Mouse (Mus musculus): ENCODE measurements around the gene Pea15a.
A peak's percentile ranks its signal among the peaks of the same experiment; 100 is the strongest.

Pea15a gene

DNA sequence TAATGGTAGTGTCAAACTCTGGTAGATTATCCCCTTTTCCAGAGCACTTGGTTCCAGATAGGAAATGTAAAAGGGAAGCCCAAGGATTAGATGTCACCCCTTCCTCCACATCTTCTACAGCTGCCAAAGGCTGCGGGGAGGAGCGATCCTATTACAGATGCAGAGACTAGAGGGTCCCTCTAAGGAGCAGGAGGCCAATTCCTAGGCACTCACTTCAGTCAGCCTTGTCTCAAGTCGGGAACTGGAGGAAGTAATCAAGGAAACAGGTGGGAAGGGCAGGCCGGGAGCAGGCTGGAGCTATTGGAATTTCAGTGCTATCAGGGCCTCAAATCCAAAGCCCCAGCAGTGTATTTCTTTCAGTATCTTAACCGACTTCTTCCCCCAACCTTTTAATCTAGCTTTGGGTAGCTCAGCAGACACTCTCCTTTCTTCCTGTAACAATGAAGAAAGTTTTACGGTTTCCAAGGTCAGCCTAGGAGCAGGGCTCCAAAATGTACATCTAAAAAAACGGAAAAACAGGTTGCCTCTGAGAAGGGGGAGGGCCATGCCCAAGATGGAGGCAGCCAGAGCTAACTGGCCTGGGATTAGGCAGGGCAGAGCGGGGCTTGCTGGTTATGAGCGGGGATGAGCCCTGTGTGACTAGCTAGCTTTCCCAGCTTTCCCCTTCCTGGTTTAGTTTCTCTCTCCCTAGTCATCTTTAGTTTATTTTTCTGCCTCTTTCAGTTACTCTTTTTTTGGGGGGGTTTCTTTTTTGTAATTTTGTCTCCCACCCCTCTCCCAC is 2.4 kb downstream of the Pea15a start:
- no peak for DNase-seq

DNA sequence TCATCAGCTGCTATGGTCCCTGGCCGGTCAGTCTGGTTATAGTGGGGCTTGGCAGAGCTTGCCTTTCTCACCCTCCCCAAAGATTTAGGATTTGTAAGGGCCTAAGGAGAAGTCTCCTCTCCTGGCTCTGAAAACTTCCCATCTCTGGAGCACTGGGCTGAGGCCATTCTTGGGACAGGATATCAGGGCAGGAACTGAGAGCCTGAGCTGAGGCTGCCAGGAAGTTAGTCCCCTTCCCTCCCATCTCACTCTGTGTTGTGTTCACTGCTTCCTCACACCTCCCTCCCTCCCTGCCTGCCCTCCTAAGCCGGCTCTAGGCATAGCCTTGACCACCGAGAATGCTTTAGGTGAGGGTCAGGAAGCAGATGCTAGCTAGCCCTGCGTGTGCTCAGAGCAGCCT is 3.0 kb downstream of the Pea15a start:
- DNase-seq, result no peak

DNA sequence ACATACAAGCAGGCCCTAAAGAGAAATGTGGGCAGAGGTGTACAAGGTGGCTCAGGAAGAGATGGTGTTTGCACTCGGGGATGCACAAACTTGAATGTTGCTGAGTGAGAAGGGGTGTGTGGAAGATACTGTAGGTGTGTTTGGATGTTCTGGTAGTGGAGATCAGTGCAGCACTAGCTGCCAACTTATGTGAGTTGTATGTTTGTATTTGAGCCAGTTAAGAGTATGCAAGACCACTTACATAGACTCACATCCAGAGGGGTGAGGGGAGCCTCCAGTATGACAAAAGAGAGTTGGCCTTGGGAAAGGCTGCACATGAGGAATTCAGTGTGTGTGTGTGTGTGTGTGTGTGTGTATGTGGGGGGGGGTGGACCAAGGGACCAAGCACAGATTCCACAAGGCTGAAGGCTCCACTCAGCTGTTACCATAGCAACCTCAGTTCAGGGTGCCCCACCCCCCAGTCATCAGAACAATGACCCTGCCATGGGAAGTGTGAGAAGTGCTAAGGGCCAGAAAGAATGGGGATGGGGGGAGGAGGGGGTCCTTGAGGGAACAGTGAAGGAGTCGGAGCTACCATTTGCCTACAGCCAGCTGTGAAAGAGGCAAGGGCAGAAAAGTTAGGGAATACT is 3.6 kb downstream of the Pea15a start:
- DNase-seq, result no peak

DNA sequence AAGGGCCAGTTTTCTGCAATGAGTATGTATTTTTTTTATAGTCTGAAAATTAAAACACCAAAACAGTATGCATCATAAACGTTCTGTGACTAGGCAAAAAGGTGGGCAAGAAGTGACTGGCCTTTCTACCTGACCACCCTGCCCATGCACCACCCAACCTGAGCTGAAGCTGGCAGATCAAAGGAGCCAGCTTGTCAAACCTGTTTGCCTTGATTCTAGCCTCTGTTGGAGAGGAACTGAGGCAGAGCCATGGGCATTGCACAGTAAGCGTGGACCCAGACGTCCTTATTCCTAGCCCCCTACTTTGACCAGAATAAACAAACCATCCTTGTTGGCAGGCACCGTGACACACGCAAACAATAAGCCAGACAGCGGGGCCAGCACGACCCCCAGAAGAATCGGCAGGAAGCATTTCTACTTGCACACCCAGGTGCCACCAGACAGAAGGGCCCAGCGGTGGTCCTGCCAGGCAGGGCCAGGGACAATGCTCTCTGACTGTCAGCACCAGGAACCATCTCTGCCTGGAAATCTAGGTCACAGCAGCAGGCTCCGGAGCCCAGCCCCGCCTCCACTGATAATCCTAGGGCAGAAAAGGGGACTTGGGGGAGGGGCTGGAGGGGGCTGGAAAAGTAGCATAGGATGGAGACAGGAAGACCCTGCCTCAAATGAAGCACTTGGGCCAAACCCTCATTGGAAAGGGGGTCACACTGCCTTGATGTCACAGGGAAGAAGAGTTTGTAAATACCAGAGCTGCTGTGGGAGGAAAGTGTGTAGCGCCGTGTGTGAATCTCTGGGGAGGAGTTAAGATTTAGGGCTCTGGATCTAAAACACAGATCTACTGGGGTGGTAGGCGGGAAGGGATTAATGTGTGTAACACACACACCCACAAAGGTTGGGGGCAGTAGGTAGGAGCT is 4.4 kb downstream of the Pea15a start:
- DNase-seq, result no peak

DNA sequence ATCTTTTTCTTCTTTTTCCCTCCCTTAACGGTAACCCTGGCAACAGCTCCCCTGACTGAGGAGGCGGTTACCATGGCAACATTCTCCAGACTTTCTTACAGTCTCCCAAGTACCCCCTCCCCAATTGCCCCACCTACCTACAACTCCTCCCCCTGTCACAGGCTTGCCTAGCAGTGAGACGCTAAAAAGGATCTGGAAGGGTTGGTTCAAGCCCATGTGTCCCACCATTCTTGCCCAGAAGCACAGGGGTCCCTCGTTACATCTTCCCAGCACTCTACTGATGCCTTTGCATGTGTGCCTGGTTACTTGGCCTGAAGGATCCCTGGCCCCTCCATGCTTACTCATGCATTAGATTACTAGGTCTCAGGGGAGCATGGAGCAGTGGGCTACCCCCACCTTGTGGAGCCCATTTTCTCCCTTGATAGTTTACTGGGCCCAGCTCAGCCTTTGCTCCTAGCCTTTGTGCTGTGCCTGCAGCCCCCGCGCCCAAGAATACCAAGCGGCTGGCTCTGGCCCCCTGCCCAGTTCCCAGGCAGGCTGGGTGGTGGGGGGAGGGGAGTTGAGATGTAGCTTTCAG is 5.6 kb downstream of the Pea15a start:
- peak; percentile 73 for DNase-seq

DNA sequence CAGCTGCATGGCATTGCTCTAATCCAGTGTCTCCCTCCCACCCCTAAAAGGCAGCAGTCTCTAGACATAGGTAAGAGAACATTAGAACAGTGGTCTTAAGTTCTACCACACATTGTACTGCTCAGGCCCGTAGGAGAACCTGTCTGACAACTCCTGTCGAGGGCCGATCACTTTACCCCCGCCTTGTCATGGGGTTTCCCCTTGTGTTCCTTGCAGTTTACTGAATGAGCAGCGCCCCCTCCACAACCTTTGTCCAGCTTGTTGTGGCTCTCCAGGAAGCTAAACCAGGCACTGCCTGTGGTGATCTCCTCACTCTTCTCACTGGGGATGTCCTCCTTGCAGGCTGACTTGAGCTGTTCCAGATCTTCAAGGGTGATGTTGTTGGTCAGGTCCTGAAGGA is 6.4 kb downstream of the Pea15a start:
- no peak for DNase-seq

DNA sequence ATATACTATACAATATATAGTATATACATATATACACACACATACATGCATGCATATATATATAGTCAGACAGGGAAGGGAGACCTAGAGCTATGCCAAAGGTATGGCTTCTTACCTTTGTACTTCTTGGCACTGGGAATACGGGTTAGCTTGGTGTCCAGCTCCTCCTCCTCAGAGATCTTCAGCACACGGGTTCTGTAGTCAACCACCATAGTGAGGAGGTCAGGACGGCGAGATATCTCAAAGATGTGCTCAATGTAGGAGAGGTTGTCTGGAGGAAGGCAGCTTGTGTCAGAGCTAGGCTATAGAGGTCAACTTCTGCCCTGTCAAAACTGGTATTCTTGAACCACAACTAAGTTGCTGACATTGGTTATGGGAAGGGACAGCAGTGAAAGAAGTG is 7.6 kb downstream of the Pea15a start:
- DNase-seq, result no peak

DNA sequence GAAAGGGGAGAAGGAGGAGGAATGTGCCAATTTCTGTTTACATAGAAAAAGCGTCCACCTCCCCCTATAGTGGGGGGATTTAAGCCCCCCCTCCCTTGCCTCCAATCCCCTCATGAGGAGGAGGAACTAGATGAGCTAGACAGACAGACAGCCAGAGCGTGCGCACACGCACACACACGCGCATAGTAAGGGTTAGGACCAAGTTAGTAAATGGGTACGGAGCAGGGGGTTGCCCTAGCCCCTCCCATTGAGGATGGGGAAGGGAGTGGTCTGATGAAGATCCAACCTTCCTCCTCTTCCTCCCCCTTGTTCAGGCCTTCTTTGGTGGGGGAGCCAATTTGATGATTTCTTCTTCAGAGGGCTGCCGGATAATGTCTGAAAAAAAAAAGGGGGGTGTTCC is 8.3 kb downstream of the Pea15a start:
- DNase-seq, result no peak

DNA sequence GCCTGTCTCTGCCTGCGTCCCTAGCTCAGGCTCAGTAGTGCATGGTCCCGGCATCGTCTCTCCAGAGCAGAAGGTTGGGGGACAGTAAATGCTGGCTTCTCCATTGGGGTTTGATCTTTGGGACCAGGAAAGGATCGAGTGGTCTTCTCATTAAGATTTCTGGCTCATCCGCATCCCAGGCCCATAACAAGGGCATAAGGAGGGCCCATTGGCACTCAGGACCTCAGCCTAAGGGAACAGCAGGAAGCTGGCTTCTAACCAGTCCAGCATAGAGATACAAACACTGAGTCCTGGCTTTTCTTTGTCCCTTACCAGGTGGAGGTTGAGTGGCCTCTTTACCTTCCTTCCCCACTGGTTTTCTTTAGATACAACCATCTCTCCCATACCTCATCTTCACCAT is 8.8 kb downstream of the Pea15a start:
- DNase-seq, result no peak

DNA sequence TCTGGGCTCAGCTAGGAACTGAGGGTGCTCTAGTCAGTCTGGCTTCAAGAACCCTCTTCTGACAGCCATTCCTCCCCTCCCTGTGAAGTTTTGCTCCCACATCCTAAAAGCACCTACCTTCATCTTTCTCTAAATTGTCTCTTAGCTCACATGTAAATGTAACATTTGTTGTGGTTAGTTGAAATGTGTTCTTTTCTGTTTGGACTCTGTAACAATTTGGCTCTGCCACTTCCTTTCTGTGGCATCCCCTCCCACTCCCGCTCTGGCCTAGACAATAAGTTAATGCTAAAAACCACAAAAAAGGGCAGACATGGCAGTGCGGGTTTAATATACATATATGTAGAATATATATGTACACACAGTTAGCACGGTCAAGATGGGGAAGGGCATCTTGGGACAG is 9.5 kb downstream of the Pea15a start:
- DNase-seq, result no peak

DNA sequence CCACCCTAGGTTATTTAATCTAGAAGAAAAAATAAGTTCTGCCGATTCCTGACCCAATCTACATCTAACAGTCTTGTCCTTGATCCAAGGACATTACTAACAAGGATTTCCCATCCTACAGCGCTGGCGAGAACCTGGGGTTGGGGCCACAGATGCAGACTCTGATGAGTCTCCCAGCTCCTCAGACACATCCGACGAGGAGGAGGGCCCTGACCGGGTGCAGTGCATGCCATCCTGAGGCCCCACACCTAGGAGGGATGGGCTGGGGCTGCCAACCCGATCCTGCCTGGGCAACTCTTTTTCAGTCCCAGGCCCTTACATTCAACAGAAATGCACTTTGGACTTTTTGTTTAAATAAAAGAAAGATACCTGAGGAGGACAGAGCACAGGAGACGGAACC is 12.2 kb downstream of the Pea15a start:
- DNase-seq, result no peak

DNA sequence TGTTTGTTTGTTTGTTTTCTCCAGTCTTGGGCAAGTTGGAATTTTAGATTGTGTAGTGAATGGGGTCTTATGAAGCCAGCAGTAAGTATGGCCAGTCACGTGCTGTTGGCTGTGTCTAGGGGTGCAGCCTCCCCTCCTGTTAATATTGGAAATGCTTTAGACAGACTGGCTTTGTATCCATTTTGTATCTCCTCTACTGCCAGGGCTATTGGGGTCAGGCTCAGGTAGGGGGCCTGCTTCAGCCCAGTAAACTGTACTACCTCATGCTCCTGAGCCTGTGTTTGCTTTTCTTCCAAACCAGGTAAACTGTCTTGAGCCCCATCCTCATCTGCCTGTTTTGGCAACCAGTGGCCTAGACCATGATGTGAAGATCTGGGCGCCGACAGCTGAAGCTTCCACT is 14.4 kb downstream of the Pea15a start:
- DNase-seq, result no peak

DNA sequence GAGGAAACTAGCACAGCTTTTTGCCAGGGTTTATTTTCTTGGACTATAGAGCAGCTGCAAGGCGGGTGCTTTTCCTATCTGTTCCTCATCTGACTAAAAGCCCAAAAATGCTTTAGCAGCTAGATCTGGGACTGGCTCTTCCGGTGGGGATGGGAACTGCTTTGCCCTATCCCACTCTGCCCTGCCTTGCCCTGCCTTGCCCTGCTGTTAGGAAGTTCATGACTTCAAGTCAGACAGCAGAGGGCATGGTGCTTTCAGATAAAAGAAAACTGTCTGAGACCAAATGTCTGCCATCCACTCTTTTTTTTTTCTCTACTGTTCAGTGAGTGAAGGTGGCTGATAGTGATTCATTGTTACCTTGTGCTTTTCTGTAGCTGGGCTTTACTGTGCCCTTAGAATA is 15.0 kb downstream of the Pea15a start:
- no peak for DNase-seq

DNA sequence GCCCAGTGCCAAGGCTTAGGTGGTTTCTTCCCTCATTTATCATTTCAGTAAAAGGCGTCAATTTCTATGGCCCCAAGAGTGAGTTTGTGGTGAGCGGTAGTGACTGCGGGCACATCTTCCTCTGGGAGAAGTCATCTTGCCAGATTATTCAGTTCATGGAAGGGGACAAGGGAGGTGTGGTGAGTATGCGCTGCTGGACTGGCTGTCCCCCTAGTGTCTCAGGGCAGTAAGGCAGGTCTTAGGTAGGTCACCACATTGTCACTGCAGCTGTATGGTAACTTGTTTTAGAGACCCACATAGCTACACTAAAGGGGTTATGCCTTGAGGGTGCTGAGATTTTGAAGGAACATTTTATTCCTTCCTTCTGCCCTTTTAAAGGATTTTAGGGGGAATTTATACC is 17.7 kb downstream of the Pea15a start:
- DNase-seq, result no peak

DNA sequence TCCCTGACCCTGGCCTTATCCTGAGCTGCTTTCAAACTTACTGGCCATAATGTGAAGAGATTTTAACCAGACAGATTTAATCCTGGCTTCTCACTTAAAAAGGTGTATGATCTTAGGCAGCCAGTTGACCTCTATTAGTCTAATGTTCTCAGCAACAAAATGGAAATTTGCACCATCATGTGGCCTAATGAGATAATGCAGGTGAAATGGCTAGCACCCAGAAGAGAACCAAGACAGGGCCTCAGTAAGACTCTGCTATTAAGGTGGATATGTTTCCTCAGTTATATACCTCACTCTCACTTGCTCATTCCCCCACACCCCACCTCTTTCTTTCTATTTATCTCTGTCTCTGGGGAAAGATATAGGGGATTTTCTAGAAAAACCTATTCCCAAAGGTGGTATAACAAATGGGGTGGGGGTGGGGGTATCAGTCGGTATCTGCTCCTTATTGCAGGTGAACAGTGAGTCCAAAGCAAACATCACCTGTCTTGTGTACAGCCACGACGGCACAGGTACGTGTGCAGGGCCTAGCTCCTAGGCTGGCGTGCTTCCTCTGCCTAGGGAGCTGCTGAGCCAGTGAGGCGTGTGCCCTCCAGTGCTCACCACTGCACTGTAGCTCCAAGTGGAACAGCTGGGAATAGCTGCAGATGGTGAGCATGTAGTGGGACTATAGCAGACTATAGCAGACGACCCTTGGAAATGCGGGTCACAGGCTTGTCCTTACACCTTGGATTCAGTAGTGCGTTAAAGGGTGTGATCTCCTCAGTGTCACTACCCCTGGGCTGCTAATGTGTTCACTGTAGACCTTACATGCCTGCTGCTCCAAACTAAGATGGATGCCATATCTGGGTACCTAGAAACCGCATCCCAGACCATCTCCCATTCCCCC is 20.0 kb downstream of the Pea15a start:
- no peak for DNase-seq

DNA sequence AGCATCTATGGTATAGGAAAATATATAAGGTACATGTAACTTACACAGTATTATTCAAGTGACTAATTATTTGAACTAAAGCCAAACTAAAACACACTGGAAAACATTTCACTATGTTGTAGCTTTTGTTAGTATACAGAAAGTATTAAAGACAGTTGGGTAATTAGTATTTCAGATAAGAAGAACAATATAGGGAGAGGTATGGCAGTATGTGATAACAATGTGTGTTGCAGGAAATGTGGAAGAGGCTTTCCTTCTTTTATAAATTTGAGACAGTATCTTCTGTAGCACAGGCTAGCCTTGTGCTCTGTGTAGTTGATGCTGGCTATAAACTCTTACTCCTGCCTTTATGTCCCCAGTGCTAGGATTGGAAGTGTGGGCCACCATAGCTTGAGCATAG is 22.7 kb downstream of the Pea15a start:
- DNase-seq, result no peak

DNA sequence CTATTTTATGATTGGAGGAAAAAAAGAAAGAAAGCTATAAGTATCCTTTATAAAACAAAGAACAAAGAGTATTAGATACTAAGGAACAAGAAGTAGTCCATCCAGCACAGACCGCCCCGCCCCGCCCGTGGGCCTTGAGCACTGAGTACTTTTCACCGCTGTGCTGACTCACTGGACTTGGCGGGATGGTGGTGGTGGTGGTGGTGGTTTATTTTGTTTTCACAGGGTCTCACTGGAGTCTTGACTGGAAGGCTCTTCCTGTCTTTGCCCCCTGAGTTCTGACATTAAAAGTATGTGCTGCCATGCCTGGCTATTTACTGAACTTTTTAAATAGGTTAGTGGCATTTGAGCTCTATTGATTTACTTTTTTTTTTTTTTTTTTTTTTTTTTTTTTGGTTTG is 23.5 kb downstream of the Pea15a start:
- DNase-seq, result no peak

DNA sequence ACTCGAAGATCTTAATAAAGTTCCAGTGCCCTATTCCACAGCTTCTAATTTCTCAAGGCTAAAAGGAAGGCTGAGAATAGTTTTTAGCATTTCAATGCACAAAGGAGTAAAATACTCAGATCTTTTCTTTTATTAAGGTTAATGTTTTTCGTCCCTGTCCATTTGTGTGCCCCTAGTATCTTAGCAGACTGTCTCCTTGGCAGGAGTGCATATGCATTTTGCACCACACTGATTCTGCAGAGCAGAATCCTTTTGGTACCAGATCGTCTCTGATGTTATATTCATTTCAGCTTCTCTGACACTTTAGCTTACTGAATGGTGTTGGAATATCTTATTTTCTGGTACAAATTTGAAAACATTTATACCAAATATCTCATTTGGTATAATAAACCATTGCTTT is 24.8 kb downstream of the Pea15a start:
- no peak for DNase-seq

DNA sequence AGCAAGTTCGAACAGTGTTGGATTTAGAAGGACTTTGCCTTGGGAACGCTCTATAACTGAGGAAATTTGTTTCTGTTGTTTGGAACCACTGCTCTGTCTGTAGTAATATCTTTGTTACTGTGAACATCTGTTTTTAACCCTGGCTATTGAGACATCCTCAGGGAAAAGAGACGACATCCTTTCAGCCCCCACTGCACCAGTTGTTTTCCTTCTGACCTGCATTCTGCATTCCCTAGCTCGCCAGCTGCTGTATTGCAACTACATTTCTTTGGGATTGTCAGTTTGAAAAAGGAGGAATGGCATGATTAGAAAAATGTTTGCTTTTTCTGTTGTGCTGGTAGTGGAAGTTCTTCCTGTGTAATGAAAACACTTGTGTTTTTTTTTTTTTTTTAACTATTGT is 25.7 kb downstream of the Pea15a start:
- DNase-seq, result no peak

DNA sequence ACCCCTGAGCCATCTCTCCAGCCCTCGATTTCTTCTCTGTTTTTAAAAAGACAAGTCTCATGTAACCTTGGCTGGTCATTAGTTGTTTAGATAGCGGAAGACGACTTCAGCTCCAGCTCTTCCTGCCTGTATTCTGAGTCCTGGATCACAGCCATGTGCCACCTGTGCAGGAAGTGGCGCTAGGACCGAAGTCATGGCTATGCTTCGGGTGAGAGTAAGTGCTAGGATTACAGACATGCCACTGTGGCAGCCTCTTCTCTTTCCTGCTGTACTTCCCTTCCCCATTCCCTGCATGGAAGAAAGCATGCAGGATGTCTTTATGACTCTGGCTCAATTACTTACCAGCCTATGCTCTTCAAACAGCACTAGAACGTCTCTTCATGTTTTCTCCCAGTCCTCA is 27.5 kb downstream of the Pea15a start:
- no peak for DNase-seq

DNA sequence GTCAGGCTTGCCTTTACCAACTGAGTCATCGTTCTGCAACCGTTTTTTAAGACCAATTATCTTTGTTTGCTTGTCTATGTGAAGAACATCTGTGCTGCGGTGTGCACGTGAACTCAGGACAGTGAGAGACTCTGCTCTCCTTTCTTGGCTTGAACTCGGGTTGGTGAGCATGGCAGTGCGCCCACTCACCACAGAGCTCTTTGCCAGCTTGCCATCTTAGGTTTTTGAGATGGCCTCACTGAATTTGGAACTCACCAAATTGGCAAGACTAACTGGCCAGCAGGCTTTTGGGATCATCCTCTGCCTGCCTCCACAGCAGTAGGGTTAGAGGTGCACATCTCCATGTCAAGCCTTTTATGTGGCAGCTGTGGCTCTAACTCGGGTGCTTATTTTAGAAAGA is 28.8 kb downstream of the Pea15a start:
- DNase-seq, result no peak

DNA sequence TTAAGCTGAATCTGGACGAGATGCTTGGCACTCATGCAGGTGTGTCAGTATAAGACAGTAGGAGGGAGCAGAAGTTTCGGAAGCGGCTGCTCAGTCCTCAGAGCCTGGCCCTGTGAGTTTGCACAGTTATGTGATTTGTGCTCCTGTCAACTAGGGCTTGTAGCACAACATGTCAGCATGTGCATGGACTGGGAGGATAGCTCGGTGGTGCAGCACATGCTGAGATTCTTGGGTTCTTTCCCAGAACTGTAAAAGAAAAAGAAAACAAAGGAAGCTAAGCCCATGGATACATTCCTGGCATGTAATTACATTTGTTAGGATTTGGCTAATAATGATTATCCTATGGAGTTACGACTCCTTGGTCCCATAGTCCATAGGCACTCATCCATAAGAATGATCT is 33.4 kb downstream of the Pea15a start:
- DNase-seq, result no peak
